In the genomic region with DNA sequence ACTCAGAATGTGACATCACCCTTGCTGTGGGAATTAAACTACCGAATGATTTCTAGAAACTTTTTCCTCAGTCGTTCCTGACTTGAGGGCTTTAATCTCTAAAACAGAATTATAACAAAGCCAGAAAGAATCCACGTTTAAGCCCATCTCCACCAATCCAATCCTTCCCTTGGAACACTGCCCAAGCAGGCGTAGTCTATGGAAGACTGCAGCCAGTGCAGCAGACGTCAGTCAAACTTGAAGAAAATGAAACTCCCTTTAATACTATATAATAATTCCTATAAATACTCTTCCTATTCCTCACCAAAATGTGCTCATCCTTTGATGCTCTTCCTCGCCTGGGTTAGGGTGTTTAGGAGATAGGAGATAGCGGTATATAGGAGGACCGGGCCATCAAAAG, we compare ENCODE assay signal across 17 mouse cellular contexts. TPM values are rescaled to one million over a fixed set of nuclear protein-coding genes. Genes with fewer than 3 reads are reported as not detected.
DNase-seq lines count a peak whose midpoint lies in the region.
"Had no signal": no experiment of that assay in that cellular context is flagged by ENCODE, and none has a peak within 500 bp of the region (broad histone marks: within the 10 kb centered on the region; RNA-seq: fewer than 3 reads in every experiment).

No protein-coding gene starts in this region.

- DNase-seq in cerebellum, postnatal 14 days: peak; percentile 13 to 23
- no peak for DNase-seq in cerebellum, adult 8-10 months
- peak; percentile 10 for DNase-seq in heart, postnatal 4 days
- DNase-seq in heart, adult 18-20 months: no peak
- DNase-seq in NIH3T3 (ENCODE audit: low read depth): peak; percentile 8
- no peak for DNase-seq in kidney, postnatal 10 days
- DNase-seq: adrenal gland, adult 8-10 months; adrenal gland, postnatal 25 days; B cell, adult 2 months; cerebellum, adult 18-20 months; cerebellum, postnatal 25 days; gastrocnemius, postnatal 10 days; gastrocnemius, postnatal 36 days; heart, postnatal 14 days; kidney, adult 2 months had no signal

RNA-seq across cellular contexts. Expression of a gene that starts 7.2 kb away (rescaled TPM):
- under 1 TPM; 0.29 to 0.36 TPM for total RNA-seq in heart, postnatal 4 days (2021)
- total RNA-seq in heart, adult 18-20 months (2021): under 1 TPM; 0.32 to 0.82 TPM

RNA-seq across cellular contexts. Expression of a gene that starts 58.9 kb away (rescaled TPM):
- total RNA-seq in heart, postnatal 4 days (2021): not detected
- total RNA-seq in heart, adult 18-20 months (2021): 1 to 10 TPM in 1 of 2 experiments, under 1 TPM in 1; 0.10 to 3.5 TPM
- total RNA-seq: CH12.LX; gastrocnemius, postnatal 36 days; granulocyte monocyte progenitor cell, adult 5-6 weeks had no signal

Comparison
In these comparisons a context has a peak if more than half of its experiments do, and no peak if none do; other contexts are left out.
1. DNase-seq: peak in cerebellum, postnatal 14 days (2 of 2), heart, postnatal 4 days (single experiment) and NIH3T3 (single experiment); none in cerebellum, adult 8-10 months (single experiment), heart, adult 18-20 months (0 of 2) and kidney, postnatal 10 days (single experiment).